Mouse (Mus musculus) E14TG2a.4 (cell line): ENCODE data around the gene Glo1.

Source experiments
- CTCF ChIP-seq: conservative IDR thresholded peaks from 2 replicates; pipeline ENCODE4 v1.5.1; 2014; ENCODE audit warnings: low read length
- POU5F1 ChIP-seq: IDR thresholded peaks from 2 replicates; pipeline ENCODE4 v1.6.1; 2014; ENCODE audit warnings: low read length, borderline replicate concordance

DNA sequence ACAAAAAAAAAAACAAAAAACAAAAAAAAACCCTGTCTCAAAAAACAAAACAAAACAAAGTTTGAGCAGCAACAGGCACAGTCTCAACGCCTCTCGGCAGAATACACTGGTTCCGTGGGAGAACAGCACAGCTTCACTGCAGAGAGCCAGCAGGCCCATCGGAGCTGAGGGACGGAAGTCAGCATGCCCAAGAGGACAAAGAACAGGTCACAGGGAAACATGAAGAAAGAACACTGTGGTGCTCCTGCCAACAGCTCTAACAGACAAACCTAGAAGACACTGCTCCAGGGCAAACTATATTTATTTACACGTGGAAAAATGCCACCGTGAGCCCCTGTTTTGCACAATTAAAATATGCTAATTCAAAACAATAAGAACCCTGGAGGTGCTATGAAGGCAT is 61.7 kb downstream of the Glo1 start:
- TF ChIP-seq CTCF, result no peak
- TF ChIP-seq POU5F1, result no peak
